Mouse (Mus musculus): ENCODE measurements around the gene Htt. TPM values are rescaled to one million over a fixed set of nuclear protein-coding genes. Genes with fewer than 3 reads are reported as not detected.

Gene Htt
- total and polyA plus RNA-seq, 2 experiments from 2014 or later: 2.5 to 16.1 TPM

DNA sequence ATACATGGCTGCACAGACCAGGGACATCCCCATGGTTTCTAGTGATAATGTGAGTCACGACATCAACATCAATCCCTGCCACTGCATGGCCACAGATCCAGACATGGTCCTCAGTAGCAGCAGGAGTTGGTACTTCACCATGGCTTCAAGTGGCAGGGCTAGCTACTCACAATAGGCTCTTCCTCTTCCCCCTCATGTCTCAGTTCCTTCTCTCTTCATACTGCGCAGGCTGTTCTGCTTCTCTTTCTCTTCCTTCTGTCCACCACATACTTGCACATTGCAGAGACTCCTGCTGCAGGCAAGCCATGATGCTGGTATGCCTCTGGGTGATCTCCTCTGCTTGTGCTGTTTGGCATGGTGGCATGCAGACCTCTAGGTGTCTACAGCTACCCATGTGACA lies 11.9 kb downstream of the Htt start:
- no peak for ATAC-seq (ENCODE audit: insufficient read depth, low read depth)
- TF ChIP-seq EP300 (IDR thresholded peaks at IDR 0.05; ENCODE audit: low read depth) (no peak), CTCF (IDR thresholded peaks at IDR 0.05; ENCODE audit: low read depth) (no peak)
- no peak for DNase-seq (ENCODE audit: low spot score)

DNA sequence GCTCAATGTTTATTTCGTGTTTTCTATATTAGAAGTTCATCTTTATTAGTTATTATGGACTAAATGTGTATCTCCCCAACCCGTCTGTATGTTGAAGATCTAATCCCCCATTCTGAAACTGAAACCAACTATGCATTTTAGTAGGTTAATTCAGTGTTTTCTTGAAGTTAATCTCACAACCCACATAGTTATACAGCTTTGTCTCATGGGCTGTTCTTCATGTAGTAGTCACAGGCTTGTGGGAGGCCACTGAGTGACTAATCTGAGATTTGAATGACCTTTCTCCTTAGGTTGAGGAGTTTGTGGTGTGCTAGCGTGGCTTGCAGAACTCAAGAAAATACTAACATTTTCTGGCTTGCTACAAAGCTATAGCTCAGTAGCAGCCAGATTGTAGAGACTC lies 23.5 kb downstream of the Htt start:
- Histone ChIP-seq H3K27me3 (ENCODE audit: control insufficient read depth, insufficient read depth, low read length) (no peaks in the 10 kb centered on the region), H3K4me3 (ENCODE audit: low read depth, low read length) (no peak overlapping the region), H3K9me3 (replicated peaks; ENCODE audit: control insufficient read depth, low read length) (no peaks in the 10 kb centered on the region), H3K4me1 (ENCODE audit: control insufficient read depth, insufficient read depth) (0 out of 2 replicates have a peak, but pooled peaks cover 4% of the 10 kb centered on the region), H3K4me2 (ENCODE audit: low read depth, low read length) (no peak overlapping the region), H3K9ac (replicated peaks; ENCODE audit: low read depth, low read length) (no peak overlapping the region), H3K27ac (ENCODE audit: low read depth) (no peak overlapping the region), H3K36me3 (replicated peaks; ENCODE audit: control insufficient read depth, insufficient read depth, low read length) (peaks cover 9% of the 10 kb centered on the region; the same call in 1 of the 2 replicates)
- DNase-seq (ENCODE audit: low spot score) (no peak), ATAC-seq (ENCODE audit: insufficient read depth, low read depth) (no peak)
- TF ChIP-seq CTCF (IDR thresholded peaks at IDR 0.05; ENCODE audit: low read depth) (no peak), EP300 (IDR thresholded peaks at IDR 0.05; ENCODE audit: low read depth) (no peak)
- WGBS: 88% methylated on average over 3 of the region's 3 CpGs

More for the DNA sequence above, 11.9 kb downstream of the Htt start:
- H3K27ac ChIP-seq (ENCODE audit: low read depth): no peak overlapping the region
- no peaks in the 10 kb centered on the region for H3K27me3 ChIP-seq (ENCODE audit: control insufficient read depth, insufficient read depth, low read length)
- H3K9ac ChIP-seq (replicated peaks; ENCODE audit: low read depth, low read length): no peak overlapping the region
- H3K4me3 ChIP-seq (ENCODE audit: low read depth, low read length): no peak overlapping the region
- H3K36me3 ChIP-seq (replicated peaks; ENCODE audit: control insufficient read depth, insufficient read depth, low read length): no peaks in the 10 kb centered on the region
- H3K9me3 ChIP-seq (replicated peaks; ENCODE audit: control insufficient read depth, low read length): no peaks in the 10 kb centered on the region
- no peak overlapping the region for H3K4me2 ChIP-seq (ENCODE audit: low read depth, low read length)
- no peaks in the 10 kb centered on the region for H3K4me1 ChIP-seq (ENCODE audit: control insufficient read depth, insufficient read depth)
- 71% methylated on average over 2 of the region's 2 CpGs for WGBS

DNA sequence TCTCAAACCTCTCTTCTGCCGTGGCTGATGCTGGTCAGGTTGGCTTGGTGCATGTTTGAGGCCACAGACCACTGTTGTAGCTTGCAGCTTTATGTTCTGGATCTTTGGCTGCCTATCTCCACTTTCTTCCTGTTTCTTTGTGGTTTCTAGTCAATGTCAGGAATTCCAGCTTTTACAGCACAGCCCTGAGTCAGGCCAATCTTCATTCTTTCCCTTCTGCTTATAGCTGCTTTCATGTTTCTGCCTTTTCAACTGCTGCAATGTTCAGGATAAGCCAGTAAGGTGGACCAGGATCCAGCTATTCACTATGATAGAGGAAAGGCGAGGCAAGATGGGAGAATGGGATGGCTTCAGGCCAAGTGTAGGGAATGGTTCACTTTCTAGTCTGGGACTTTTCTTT lies 29.6 kb downstream of the Htt start:
- no peaks in the 10 kb centered on the region for H3K4me1 ChIP-seq (ENCODE audit: control insufficient read depth, insufficient read depth)
- no peak overlapping the region for H3K27ac ChIP-seq (ENCODE audit: low read depth)
- no peak overlapping the region for H3K4me3 ChIP-seq (ENCODE audit: low read depth, low read length)
- TF ChIP-seq EP300 (IDR thresholded peaks at IDR 0.05; ENCODE audit: low read depth) (no peak), CTCF (IDR thresholded peaks at IDR 0.05; ENCODE audit: low read depth) (no peak)
- H3K4me2 ChIP-seq (ENCODE audit: low read depth, low read length): no peak overlapping the region
- WGBS: 82% methylated on average over 2 of the region's 2 CpGs
- no peaks in the 10 kb centered on the region for H3K9me3 ChIP-seq (replicated peaks; ENCODE audit: control insufficient read depth, low read length)
- ATAC-seq (ENCODE audit: insufficient read depth, low read depth) (no peak), DNase-seq (ENCODE audit: low spot score) (no peak)
- H3K36me3 ChIP-seq (replicated peaks; ENCODE audit: control insufficient read depth, insufficient read depth, low read length): peaks cover 30% of the 10 kb centered on the region
- no peaks in the 10 kb centered on the region for H3K27me3 ChIP-seq (ENCODE audit: control insufficient read depth, insufficient read depth, low read length)
- no peak overlapping the region for H3K9ac ChIP-seq (replicated peaks; ENCODE audit: low read depth, low read length)

DNA sequence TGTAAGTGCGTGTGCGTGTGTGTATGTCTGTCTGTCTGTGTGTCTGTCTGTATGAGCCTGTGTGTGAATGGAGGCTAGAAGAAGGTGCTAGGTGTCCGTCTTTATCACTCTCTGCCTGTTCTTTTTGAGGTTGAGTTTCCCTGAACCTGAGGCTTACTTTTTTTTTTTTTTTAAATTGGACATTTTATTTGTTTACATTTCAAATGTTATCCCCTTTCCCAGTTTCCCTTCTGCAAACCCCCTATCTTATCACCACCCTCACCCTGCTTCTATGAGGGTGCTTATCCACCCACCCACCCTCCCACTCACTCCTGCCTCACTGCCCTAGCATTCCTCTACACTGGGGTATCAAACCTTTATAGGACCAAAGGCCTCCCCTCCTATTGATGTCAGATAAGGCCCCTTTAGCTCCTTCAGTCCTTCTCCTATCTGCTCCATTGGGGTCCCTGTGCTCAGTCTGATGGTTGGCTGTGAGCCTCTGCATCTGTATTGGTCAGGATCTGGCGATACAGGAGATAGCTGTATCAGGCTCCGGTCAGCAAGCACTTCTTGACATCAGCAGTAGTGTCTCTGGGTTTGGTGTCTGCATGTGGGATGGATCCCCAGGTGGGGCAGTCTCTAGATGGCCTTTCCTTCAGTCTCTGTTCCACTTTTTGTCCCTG lies 38.9 kb downstream of the Htt start:
- no peak overlapping the region for H3K4me2 ChIP-seq (ENCODE audit: low read depth, low read length)
- H3K9ac ChIP-seq (replicated peaks; ENCODE audit: low read depth, low read length): no peak overlapping the region
- H3K9me3 ChIP-seq (replicated peaks; ENCODE audit: control insufficient read depth, low read length): no peaks in the 10 kb centered on the region
- ATAC-seq (ENCODE audit: insufficient read depth, low read depth): no peak
- no peak overlapping the region for H3K27ac ChIP-seq (ENCODE audit: low read depth)
- TF ChIP-seq EP300 (IDR thresholded peaks at IDR 0.05; ENCODE audit: low read depth): no peak
- DNase-seq (ENCODE audit: low spot score): no peak
- 83% methylated on average over 5 of the region's 5 CpGs for WGBS
- H3K36me3 ChIP-seq (replicated peaks; ENCODE audit: control insufficient read depth, insufficient read depth, low read length): peaks cover 49% of the 10 kb centered on the region
- H3K4me1 ChIP-seq (ENCODE audit: control insufficient read depth, insufficient read depth): no peaks in the 10 kb centered on the region
- H3K4me3 ChIP-seq (ENCODE audit: low read depth, low read length): no peak overlapping the region
- H3K27me3 ChIP-seq (ENCODE audit: control insufficient read depth, insufficient read depth, low read length): no peaks in the 10 kb centered on the region

DNA sequence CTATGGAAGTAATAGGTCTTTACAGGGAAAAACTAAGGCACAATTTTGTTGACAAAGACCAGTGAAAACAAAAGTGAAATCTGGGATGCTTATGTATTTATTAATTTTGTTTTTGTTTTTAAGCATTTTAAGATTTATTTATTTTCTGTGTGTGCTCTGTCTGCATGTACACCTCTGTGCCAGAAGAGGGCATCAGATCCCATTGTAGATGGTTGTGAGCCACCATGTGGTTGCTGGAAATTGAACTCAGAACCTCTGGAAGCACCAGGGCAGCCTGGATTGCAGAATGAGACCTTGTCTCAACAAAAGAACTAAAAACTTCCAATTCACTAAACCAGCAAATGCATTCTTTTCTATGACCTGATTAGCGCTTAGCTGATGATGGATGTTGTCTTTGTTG lies 44.5 kb downstream of the Htt start:
- Histone ChIP-seq H3K4me1 (ENCODE audit: control insufficient read depth, insufficient read depth) (no peaks in the 10 kb centered on the region), H3K36me3 (replicated peaks; ENCODE audit: control insufficient read depth, insufficient read depth, low read length) (peaks cover 48% of the 10 kb centered on the region), H3K4me3 (ENCODE audit: low read depth, low read length) (no peak overlapping the region), H3K27me3 (ENCODE audit: control insufficient read depth, insufficient read depth, low read length) (no peaks in the 10 kb centered on the region), H3K4me2 (ENCODE audit: low read depth, low read length) (no peak overlapping the region), H3K9ac (replicated peaks; ENCODE audit: low read depth, low read length) (no peak overlapping the region), H3K9me3 (replicated peaks; ENCODE audit: control insufficient read depth, low read length) (no peaks in the 10 kb centered on the region), H3K27ac (ENCODE audit: low read depth) (no peak overlapping the region)
- TF ChIP-seq CTCF (IDR thresholded peaks at IDR 0.05; ENCODE audit: low read depth): peak; percentile 18
- TF ChIP-seq EP300 (IDR thresholded peaks at IDR 0.05; ENCODE audit: low read depth): no peak
- DNase-seq (ENCODE audit: low spot score): no peak
- 97% methylated on average over 1 of the region's 1 CpGs for WGBS
- no peak for ATAC-seq (ENCODE audit: insufficient read depth, low read depth)

Measured in heart, postnatal 0 days (tissue).